Mouse (Mus musculus): ENCODE results near the gene Cyp4f14.
"Not testable (repeated sequence)": the region's sequence is repeated elsewhere in the genome, so short reads cannot be mapped to it uniquely, and the experiment has no call there.

The Cyp4f14 gene

DNA sequence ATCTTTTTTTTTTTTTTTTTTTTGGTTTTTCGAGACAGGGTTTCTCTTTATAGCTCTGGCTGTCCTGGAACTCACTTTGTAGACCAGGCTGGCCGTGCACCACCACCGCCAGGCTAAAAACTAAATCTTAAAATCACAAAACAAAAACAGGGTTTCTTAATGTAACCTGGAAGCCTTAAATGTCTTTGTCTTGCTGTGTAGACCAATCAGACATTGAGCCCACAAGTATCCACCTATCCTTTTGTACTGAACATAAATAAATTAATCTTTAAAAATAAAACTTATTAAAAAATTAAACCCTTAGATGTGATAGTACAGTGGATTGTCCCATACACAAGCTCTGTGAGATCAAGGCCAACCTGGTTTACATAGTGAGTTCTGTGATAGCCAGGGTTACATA, 23.2 kb downstream of the Cyp4f14 start:
- DNase-seq (ENCODE audit: low read depth, low spot score), result no peak

DNA sequence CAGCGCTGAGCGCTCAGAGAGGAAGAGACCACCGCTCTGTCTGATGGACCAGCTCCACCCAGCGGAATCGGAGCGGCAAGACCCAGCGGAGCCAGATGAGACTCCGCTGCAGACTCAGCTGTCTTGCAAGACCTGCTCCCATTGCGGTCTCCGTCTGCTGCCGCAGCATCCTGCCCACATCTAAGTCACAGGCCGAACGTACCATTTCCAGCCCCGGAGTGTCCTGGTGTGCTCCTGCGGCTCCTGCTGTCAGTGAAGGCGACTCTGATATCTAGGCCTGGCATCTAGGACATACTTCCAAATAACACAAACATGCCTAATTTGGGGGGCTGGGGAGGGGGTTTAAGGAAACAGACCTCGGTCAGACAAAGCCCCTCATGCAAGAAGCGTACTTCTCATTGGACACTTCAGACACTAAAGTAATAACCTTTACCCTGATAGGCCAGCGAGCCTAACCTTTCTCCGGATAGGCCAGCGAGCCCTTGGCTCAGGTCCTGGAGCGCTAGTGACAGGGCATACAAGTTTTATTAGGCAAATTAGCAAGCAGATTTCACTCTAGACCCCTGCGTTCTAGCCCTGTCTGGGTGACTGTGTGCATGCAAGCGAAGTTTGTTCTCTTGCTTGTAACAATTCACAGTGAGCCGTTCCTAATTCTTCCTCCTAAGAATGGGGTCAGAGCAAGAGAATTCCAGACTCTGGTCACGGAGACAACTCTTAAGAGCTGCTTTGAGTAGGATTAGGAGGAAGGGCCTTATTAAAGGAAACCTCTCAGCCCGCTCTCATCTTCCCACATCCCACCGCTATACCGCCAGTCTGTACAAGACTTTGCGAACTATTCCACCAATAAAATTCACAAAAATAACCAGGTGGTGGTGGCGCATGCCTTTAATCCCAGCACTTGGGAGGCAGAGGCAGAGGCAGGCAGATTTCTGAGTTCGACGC, 25.6 kb downstream of the Cyp4f14 start, which contains the start of gene Zfp870:
Zfp870 (minus strand) TSS at position 404 of the 942 bp plus-strand sequence.
- peak; percentile 96 for DNase-seq (ENCODE audit: low read depth, low spot score)

DNA sequence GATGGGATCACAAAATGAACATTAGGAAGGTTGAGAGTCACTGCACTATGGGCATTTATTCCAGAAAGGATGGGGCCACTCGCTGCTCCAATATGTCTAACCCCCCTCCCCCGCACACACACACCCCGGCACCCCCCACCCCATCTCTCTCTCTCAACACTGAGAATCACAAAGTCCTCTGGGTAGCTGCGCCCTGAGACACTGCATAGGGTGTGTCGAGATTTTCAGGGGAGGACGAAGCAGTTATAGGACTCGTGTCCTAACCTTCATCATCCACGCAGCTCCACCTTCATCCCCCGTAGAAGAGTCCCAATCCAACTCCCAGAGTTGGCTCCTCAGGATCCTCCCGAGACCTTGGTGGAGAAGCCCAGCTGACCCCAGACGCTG, 26.3 kb downstream of the Cyp4f14 start:
- no peak for DNase-seq (ENCODE audit: low read depth, low spot score)

DNA sequence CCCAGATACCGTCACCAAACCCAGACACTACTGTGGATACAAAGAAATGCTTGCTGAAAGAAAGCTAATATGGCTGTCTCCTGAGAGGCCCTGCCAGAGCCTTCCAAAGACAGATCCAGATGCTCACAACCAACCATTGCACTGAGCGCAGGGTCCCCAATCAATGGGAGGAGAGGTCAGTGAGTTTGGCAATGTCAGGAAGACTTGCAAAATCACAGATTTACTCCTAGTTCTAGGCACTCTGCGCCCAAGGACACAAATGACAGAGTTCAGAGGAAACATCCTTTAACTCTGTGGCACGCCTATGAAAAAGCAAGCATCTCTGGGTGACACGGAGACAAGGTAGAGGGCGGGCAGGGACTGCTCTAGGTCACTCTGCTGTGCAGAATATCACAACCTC, 27.5 kb downstream of the Cyp4f14 start:
- no peak for DNase-seq (ENCODE audit: low read depth, low spot score)

DNA sequence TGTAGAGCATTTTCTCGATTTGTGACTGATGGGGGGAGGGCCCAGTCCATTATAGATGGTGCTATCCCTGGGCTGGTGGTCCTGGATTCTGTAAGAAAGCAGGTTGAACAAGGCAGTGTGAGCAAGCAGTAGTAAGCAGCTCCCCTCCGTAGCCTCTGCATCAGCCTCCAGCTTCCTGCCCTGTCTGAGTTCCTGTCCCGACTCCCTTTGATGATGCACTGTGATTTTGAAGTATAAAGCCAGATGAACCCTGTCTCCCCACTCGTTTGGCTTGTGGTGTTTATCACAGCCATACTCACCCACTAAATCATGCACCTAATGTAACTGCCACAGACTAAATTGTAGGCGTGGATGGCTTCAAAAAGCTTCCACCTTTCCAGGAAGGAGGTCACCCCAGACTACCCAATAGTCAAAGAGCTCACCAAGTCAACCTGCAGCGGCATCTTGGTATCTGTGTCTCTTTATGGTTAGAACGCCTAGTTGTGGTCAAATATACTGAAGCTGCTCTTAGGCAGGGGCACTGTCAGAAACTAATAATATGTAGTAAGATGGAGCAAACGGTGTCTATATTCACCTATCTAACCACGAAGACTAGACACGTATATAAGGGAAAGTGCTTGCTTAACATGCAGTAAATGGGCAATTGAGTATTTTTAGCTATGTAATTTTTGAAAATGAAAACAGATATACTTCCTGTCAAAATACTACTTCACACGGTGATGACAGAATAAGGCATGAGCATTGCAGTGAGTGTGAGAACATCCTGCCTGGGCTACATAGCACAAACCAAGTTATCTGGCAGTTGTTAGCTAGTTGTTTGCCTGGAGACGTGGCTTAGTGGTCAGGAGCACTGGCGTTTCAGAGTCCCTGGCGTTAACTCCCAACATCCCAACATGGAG, 36.6 kb downstream of the Cyp4f14 start:
- no peak for DNase-seq (ENCODE audit: low read depth, low spot score)

DNA sequence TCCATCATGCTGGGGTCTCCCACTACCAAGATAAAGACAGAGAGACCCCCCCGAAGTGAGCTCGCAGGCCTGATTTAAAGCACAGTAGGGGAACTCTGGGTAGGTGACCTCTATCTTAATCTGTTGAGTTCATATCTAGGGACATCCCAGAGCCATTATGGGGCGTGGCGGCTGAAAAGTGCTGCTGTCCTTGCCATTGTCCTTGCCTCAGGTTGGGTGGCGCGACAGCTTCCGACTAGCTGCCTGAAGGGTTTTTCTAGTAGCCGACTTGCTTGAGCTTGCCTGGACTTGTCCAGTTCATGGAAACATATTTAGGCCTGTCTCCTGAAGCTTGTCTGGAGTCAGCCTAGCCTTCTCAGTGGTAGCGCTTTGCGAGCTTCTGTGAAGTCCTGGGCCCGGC, 38.4 kb downstream of the Cyp4f14 start:
- no peak for DNase-seq (ENCODE audit: low read depth, low spot score)

DNA sequence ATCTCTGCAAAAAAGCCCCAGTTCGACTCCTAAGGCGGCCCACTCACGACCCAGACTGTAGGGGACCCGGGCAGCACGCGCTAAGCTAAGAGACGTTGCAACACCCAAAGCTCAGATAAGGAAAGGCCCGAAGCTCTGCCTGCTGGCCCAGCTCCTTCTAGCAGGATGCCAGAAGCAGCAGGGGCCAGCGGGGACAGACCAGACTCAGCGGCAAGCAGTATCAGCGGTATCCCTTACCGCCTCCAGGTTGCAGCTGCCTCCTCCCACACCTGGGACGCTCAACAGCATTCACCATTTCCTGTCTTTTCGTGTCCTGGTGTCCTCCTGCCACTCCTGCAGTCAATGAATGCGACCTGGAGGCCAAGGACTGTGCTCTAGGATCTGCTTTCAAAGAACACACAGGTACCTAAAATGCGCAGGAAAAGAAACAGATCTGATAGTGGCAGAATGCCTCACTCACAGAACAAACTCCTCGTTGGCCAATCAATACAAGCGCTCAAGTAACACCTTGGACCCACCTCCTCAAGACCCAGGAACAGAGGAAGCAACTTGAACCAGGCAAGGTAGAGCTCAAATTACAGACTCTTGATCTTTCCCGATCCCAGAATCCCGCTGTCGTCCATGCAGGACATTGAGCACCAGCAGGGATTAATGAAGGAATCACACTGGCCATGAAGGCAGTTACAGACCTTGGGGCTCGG, 39.5 kb downstream of the Cyp4f14 start:
- peak; percentile 49 for DNase-seq (ENCODE audit: low read depth, low spot score)

DNA sequence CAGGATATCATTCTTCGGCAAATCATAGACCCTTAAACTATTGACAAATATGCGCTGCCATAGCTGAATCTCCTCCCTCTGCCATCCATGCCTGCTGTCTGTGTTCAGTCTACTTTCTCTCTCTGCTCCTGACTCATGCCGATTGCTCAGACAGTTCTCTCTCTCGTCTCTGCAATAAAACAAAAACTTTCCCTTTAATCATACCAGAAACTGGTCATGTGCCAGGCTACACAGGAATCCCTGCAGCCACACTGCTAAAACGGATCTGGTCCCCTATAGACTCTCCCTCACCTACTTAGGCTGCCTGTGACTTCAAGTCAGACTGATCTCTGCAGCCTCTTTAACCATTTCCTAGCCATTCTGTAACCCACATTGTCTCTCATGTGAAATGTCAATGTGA, 44.4 kb downstream of the Cyp4f14 start:
- no peak for DNase-seq (ENCODE audit: low read depth, low spot score)

DNA sequence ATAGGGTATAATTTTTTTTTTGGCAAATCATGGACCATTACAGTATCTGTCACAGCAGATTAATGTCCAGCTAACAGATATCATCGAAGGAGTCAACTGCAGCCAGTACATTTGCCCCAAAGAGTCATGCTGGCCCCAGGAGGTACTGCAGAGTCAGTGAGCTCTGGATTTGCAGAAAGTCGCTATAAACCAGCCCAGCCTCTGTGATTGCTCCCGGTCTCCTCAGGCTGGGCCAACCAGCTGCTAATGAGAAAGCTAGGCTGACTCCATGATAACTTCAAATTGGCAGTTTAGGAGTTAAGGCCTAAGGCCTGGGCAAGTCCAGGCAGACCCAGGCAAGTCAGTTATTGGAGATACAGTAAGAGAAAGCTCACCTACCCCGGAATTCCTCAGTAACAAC, 45.1 kb downstream of the Cyp4f14 start:
- no peak for DNase-seq (ENCODE audit: low read depth, low spot score)

DNA sequence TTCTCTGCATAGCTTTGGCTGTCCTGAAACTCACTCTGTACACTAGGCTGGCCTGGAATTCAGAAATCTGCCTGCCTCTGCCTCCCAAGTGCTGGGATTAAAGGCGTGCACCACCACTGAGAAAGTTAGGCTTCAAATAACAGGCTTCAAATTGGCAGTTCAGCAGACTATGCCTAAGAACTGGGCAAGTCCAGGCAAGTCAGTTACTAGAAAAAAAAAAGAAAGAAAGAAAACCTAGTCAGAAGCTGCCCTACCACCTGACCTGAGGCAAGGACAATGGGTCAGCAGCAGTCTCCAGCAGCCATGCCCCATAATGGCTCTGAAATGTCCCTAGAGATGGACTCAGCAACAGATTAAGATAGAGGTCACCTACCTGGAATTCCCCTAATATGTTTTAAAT, 45.7 kb downstream of the Cyp4f14 start:
- no peak for DNase-seq (ENCODE audit: low read depth, low spot score)

DNA sequence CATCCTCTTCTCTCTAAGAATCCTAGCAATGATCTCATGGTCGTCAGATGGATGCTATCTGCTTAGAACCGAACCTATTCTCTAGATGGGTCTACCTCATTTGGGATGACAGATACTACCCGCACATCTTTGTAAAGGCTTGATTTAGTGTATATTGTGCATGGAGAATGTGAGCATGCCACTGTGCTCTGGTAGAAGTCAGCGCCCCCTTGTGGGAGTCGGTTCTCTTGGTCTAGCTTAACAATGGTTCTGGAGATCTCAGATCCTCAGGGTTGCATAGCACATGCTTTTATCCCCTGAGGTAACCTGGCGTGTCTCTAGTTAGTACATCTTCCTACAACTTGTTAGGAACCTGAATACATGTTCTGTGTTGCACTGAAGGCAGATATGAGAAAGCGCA, 49.9 kb downstream of the Cyp4f14 start:
- DNase-seq (ENCODE audit: low read depth, low spot score), result not testable (repeated sequence)

DNA sequence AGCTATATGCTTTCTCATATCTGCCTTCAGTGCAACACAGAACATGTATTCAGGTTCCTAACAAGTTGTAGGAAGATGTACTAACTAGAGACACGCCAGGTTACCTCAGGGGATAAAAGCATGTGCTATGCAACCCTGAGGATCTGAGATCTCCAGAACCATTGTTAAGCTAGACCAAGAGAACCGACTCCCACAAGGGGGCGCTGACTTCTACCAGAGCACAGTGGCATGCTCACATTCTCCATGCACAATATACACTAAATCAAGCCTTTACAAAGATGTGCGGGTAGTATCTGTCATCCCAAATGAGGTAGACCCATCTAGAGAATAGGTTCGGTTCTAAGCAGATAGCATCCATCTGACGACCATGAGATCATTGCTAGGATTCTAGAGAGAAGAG, 60.4 kb downstream of the Cyp4f14 start:
- DNase-seq (ENCODE audit: low read depth, low spot score), result not testable (repeated sequence)

All from forelimb bud, embryonic 11.5 days (tissue).